Mouse (Mus musculus) hindbrain, embryonic 15.5 days (tissue): ENCODE measurements around the gene Minos1. TPM values are rescaled to one million over a fixed set of nuclear protein-coding genes. Genes with fewer than 3 reads are reported as not detected.

Source experiments
- ATAC-seq: fragments of 200-750 bp; cut with Nextera tagmentation; 2 replicates; pipeline ENCODE4 v1.8.0; 2017; ENCODE audit warnings: low read depth, moderate number of reproducible peaks, moderate TSS enrichment; ENCODE audit not compliant: low FRiP score
- H3K27ac ChIP-seq: fragments of 300-500 bp; sonication (generic); replicated peaks from 2 replicates; pipeline ENCODE4 v1.5.1; 2015; ENCODE audit warnings: mild to moderate bottlenecking, inconsistent platforms
- H3K27me3 ChIP-seq: fragments of 300-500 bp; sonication (generic); 2 replicates; pipeline ENCODE4 v1.6.1; 2015; ENCODE audit warnings: control low read depth, inconsistent platforms
- H3K36me3 ChIP-seq: fragments of 300-500 bp; sonication (generic); 2 replicates; pipeline ENCODE4 v1.6.1; 2015; ENCODE audit warnings: control low read depth, inconsistent platforms
- H3K4me1 ChIP-seq: fragments of 300-500 bp; sonication (generic); replicated peaks from 2 replicates; pipeline ENCODE4 v1.6.1; 2015; ENCODE audit warnings: control low read depth, inconsistent platforms
- H3K4me2 ChIP-seq: fragments of 300-500 bp; sonication (generic); 2 replicates; pipeline ENCODE4 v1.6.1; 2015; ENCODE audit warnings: moderate library complexity, mild to moderate bottlenecking, inconsistent platforms
- H3K4me3 ChIP-seq: fragments of 300-500 bp; sonication (generic); 2 replicates; pipeline ENCODE4 v1.5.1; 2015; ENCODE audit warnings: mild to moderate bottlenecking, inconsistent platforms
- H3K9ac ChIP-seq: fragments of 300-500 bp; sonication (generic); 2 replicates; pipeline ENCODE4 v1.6.1; 2015; ENCODE audit warnings: inconsistent platforms
- H3K9me3 ChIP-seq: fragments of 300-500 bp; sonication (generic); 2 replicates; pipeline ENCODE4 v1.6.1; 2016; ENCODE audit warnings: control low read depth, inconsistent platforms
- WGBS: fragments of 180-500 bp; shearing (Covaris S2); methylation state at CpG from one replicate; pipeline ENCODE4 v1.1.7; 2015; 5-methylcytosine and 5-hydroxymethylcytosine counted together
- polyA plus RNA-seq: library from polyadenylated mRNA; unstranded; fragments of >200 nt; fragmentation: Nextera tagmentation; extraction: Ambion mirVana; gene quantifications from 2 replicates; pipeline ENCODE4 v1.2.1, GENCODE M21; 2015

The Minos1 gene
- polyA plus RNA-seq, 1 experiment from 2014 or later = 351 TPM

GRCm38 (mm10) chr4:139166244-139166643 is 35.3 kb upstream of the Minos1 start:
- Histone ChIP-seq H3K36me3 (no peaks in the 10 kb centered on the region), H3K4me2 (no peak overlapping the region), H3K27ac (no peak overlapping the region), H3K9me3 (no peaks in the 10 kb centered on the region), H3K27me3 (no peaks in the 10 kb centered on the region), H3K4me3 (no peak overlapping the region), H3K4me1 (no peaks in the 10 kb centered on the region), H3K9ac (no peak overlapping the region)
- ATAC-seq = no peak
- WGBS = 89% methylated on average over 8 of the region's 8 CpGs

- WGBS = 78% methylated on average over 8 of the region's 8 CpGs
Observed at GRCm38 (mm10) chr4:139165259-139165658, 34.3 kb upstream of the Minos1 start.

GRCm38 (mm10) chr4:139164082-139164481 is 33.2 kb upstream of the Minos1 start:
- H3K4me1 ChIP-seq = no peaks in the 10 kb centered on the region
- H3K4me3 ChIP-seq = no peak overlapping the region
- ATAC-seq = no peak
- H3K9me3 ChIP-seq = no peaks in the 10 kb centered on the region
- H3K36me3 ChIP-seq = no peaks in the 10 kb centered on the region
- no peak overlapping the region for H3K4me2 ChIP-seq
- WGBS = 96% methylated on average over 6 of the region's 6 CpGs
- no peak overlapping the region for H3K9ac ChIP-seq
- H3K27ac ChIP-seq = no peak overlapping the region
- H3K27me3 ChIP-seq = no peaks in the 10 kb centered on the region

More at GRCm38 (mm10) chr4:139165259-139165658, 34.3 kb upstream of the Minos1 start:
- Histone ChIP-seq H3K9me3 (no peaks in the 10 kb centered on the region), H3K27me3 (no peaks in the 10 kb centered on the region), H3K4me2 (no peak overlapping the region), H3K27ac (no peak overlapping the region), H3K4me1 (no peaks in the 10 kb centered on the region), H3K9ac (no peak overlapping the region), H3K4me3 (no peak overlapping the region), H3K36me3 (no peaks in the 10 kb centered on the region)
- no peak for ATAC-seq

GRCm38 (mm10) chr4:139161076-139161475 is 30.2 kb upstream of the Minos1 start:
- H3K4me1 ChIP-seq = no peaks in the 10 kb centered on the region
- no peaks in the 10 kb centered on the region for H3K9me3 ChIP-seq
- H3K9ac ChIP-seq = no peak overlapping the region
- H3K4me2 ChIP-seq = no peak overlapping the region
- WGBS = 79% methylated on average over 2 of the region's 2 CpGs
- no peak for ATAC-seq
- H3K36me3 ChIP-seq = no peaks in the 10 kb centered on the region
- H3K27me3 ChIP-seq = no peaks in the 10 kb centered on the region
- no peak overlapping the region for H3K27ac ChIP-seq
- no peak overlapping the region for H3K4me3 ChIP-seq

GRCm38 (mm10) chr4:139158350-139158749 is 27.4 kb upstream of the Minos1 start:
- no peak overlapping the region for H3K4me2 ChIP-seq
- H3K4me3 ChIP-seq = no peak overlapping the region
- H3K36me3 ChIP-seq = no peaks in the 10 kb centered on the region
- no peak for ATAC-seq
- no peaks in the 10 kb centered on the region for H3K4me1 ChIP-seq
- WGBS = 89% methylated on average over 14 of the region's 14 CpGs
- no peak overlapping the region for H3K9ac ChIP-seq
- H3K27ac ChIP-seq = no peak overlapping the region
- H3K27me3 ChIP-seq = no peaks in the 10 kb centered on the region
- no peaks in the 10 kb centered on the region for H3K9me3 ChIP-seq

- no peak for ATAC-seq
- Histone ChIP-seq H3K27me3 (no peaks in the 10 kb centered on the region), H3K27ac (no peak overlapping the region), H3K36me3 (no peaks in the 10 kb centered on the region), H3K4me1 (no peaks in the 10 kb centered on the region), H3K9ac (no peak overlapping the region), H3K4me3 (no peak overlapping the region), H3K4me2 (no peak overlapping the region), H3K9me3 (no peaks in the 10 kb centered on the region)
- 90% methylated on average over 6 of the region's 6 CpGs for WGBS
Observed at GRCm38 (mm10) chr4:139156538-139156937, 25.6 kb upstream of the Minos1 start.

- 76% methylated on average over 20 of the region's 20 CpGs for WGBS
- Histone ChIP-seq H3K36me3 (no peaks in the 10 kb centered on the region), H3K9ac (no peak overlapping the region), H3K9me3 (no peaks in the 10 kb centered on the region), H3K4me3 (no peak overlapping the region), H3K27ac (no peak overlapping the region), H3K27me3 (no peaks in the 10 kb centered on the region), H3K4me1 (no peaks in the 10 kb centered on the region), H3K4me2 (no peak overlapping the region)
- no peak for ATAC-seq
Observed at GRCm38 (mm10) chr4:139154576-139155307, 23.8 kb upstream of the Minos1 start.

- H3K4me1 ChIP-seq = no peaks in the 10 kb centered on the region
- no peak overlapping the region for H3K4me3 ChIP-seq
- no peak overlapping the region for H3K4me2 ChIP-seq
- H3K9me3 ChIP-seq = peaks cover 16% of the 10 kb centered on the region
- ATAC-seq = no peak
- 78% methylated on average over 6 of the region's 6 CpGs for WGBS
- H3K27me3 ChIP-seq = no peaks in the 10 kb centered on the region
- H3K27ac ChIP-seq = no peak overlapping the region
- no peak overlapping the region for H3K9ac ChIP-seq
- no peaks in the 10 kb centered on the region for H3K36me3 ChIP-seq
Observed at GRCm38 (mm10) chr4:139151370-139151769, 20.5 kb upstream of the Minos1 start.

GRCm38 (mm10) chr4:139146760-139147159 is 15.8 kb upstream of the Minos1 start:
- Histone ChIP-seq H3K4me1 (no peaks in the 10 kb centered on the region), H3K9ac (no peak overlapping the region), H3K9me3 (peaks cover 16% of the 10 kb centered on the region), H3K27ac (no peak overlapping the region), H3K4me3 (no peak overlapping the region), H3K27me3 (no peaks in the 10 kb centered on the region), H3K36me3 (no peaks in the 10 kb centered on the region), H3K4me2 (no peak overlapping the region)
- no peak for ATAC-seq
- WGBS = 83% methylated on average over 5 of the region's 5 CpGs

GRCm38 (mm10) chr4:139145156-139145555 is 14.2 kb upstream of the Minos1 start:
- Histone ChIP-seq H3K4me1 (no peaks in the 10 kb centered on the region), H3K9ac (no peak overlapping the region)
- WGBS = 94% methylated on average over 11 of the region's 11 CpGs

GRCm38 (mm10) chr4:139144577-139144976 is 13.7 kb upstream of the Minos1 start:
- WGBS = 70% methylated on average over 4 of the region's 4 CpGs
- no peak for ATAC-seq

More at GRCm38 (mm10) chr4:139145156-139145555, 14.2 kb upstream of the Minos1 start:
- no peak overlapping the region for H3K27ac ChIP-seq
- H3K4me3 ChIP-seq = no peak overlapping the region
- no peak for ATAC-seq
- no peak overlapping the region for H3K4me2 ChIP-seq
- H3K27me3 ChIP-seq = no peaks in the 10 kb centered on the region
- H3K36me3 ChIP-seq = no peaks in the 10 kb centered on the region
- peaks cover 16% of the 10 kb centered on the region for H3K9me3 ChIP-seq

GRCm38 (mm10) chr4:139142985-139143384 is 12.1 kb upstream of the Minos1 start:
- no peaks in the 10 kb centered on the region for H3K4me1 ChIP-seq
- peak overlapping the region; percentile 30 for H3K4me2 ChIP-seq
- H3K27ac ChIP-seq = no peak overlapping the region
- no peak overlapping the region for H3K4me3 ChIP-seq
- H3K9me3 ChIP-seq = peaks cover 6% of the 10 kb centered on the region; the same call in 1 of the 2 replicates
- 50% methylated on average over 9 of the region's 9 CpGs for WGBS
- no peak for ATAC-seq
- no peaks in the 10 kb centered on the region for H3K27me3 ChIP-seq
- no peak overlapping the region for H3K9ac ChIP-seq
- no peaks in the 10 kb centered on the region for H3K36me3 ChIP-seq

More at GRCm38 (mm10) chr4:139144577-139144976, 13.7 kb upstream of the Minos1 start:
- no peaks in the 10 kb centered on the region for H3K4me1 ChIP-seq
- H3K4me2 ChIP-seq = no peak overlapping the region
- no peaks in the 10 kb centered on the region for H3K27me3 ChIP-seq
- H3K9ac ChIP-seq = no peak overlapping the region
- H3K36me3 ChIP-seq = no peaks in the 10 kb centered on the region
- no peak overlapping the region for H3K27ac ChIP-seq
- H3K9me3 ChIP-seq = peaks cover 16% of the 10 kb centered on the region
- no peak overlapping the region for H3K4me3 ChIP-seq

GRCm38 (mm10) chr4:139141785-139142184 is 10.9 kb upstream of the Minos1 start:
- H3K36me3 ChIP-seq = no peaks in the 10 kb centered on the region

More at GRCm38 (mm10) chr4:139141785-139142184, 10.9 kb upstream of the Minos1 start:
- no peak for ATAC-seq
- H3K9me3 ChIP-seq = no peaks in the 10 kb centered on the region
- no peak overlapping the region for H3K4me2 ChIP-seq
- no peaks in the 10 kb centered on the region for H3K27me3 ChIP-seq
- H3K4me1 ChIP-seq = no peaks in the 10 kb centered on the region
- 76% methylated on average over 6 of the region's 6 CpGs for WGBS
- H3K9ac ChIP-seq = no peak overlapping the region
- H3K27ac ChIP-seq = no peak overlapping the region
- no peak overlapping the region for H3K4me3 ChIP-seq
